Mouse (Mus musculus): Measurements from ENCODE around the gene Gm10721. TPM values are rescaled to one million over a fixed set of nuclear protein-coding genes. Genes with fewer than 3 reads are reported as not detected.
"Not testable (repeated sequence)": the region's sequence is repeated elsewhere in the genome, so short reads cannot be mapped to it uniquely, and the experiment has no call there.

Gene Gm10721
- polyA plus RNA-seq, 1 experiment from 2014 or later, result not detected

GRCm38 (mm10) chr9:3036577-3036976 lies 23.6 kb downstream of the Gm10721 start, which contains the start of gene Gm10715:
Gm10715 (plus strand) TSS chr9:3036877.
- not testable (repeated sequence) for H3K36me3 ChIP-seq (ENCODE audit: control insufficient read depth, insufficient read depth, low read length); H3K27ac ChIP-seq (ENCODE audit: low read length); ATAC-seq (ENCODE audit: insufficient read depth, low FRiP score); H3K9ac ChIP-seq (ENCODE audit: low read length); H3K4me2 ChIP-seq (ENCODE audit: low read depth, low read length); H3K9me3 ChIP-seq (replicated peaks; ENCODE audit: control insufficient read depth, low read length); H3K4me1 ChIP-seq (ENCODE audit: control insufficient read depth, insufficient read depth, low read length); H3K4me3 ChIP-seq (replicated peaks; ENCODE audit: low read length); H3K27me3 ChIP-seq (ENCODE audit: control insufficient read depth, insufficient read depth, low read length)
- 72% methylated on average over 6 of the region's 8 CpGs for WGBS

- H3K27ac ChIP-seq (ENCODE audit: low read length); H3K9ac ChIP-seq (ENCODE audit: low read length); H3K4me3 ChIP-seq (replicated peaks; ENCODE audit: low read length); H3K27me3 ChIP-seq (ENCODE audit: control insufficient read depth, insufficient read depth, low read length); H3K4me1 ChIP-seq (ENCODE audit: control insufficient read depth, insufficient read depth, low read length); ATAC-seq (ENCODE audit: insufficient read depth, low FRiP score); H3K36me3 ChIP-seq (ENCODE audit: control insufficient read depth, insufficient read depth, low read length); H3K9me3 ChIP-seq (replicated peaks; ENCODE audit: control insufficient read depth, low read length); H3K4me2 ChIP-seq (ENCODE audit: low read depth, low read length): not testable (repeated sequence)
- WGBS, result 57% methylated on average over 4 of the region's 4 CpGs
These were observed 25.2 kb downstream of the Gm10721 start for GRCm38 (mm10) chr9:3038161-3038560.

Small RNA genes lying within 50 kb of the gene (microRNA-seq; reads per million reads assigned to microRNA genes)
- gene Mir101c, result not detected

Other genes starting within 250 kb of the Gm10721 start
- gene Gm10722, start 12.2 kb upstream of the Gm10721 start, polyA plus RNA-seq (2015; fragmentation: Nextera tagmentation; extraction: Ambion mirVana), result not detected in 2 replicates
- gene Gm11168, start 9.8 kb upstream of the Gm10721 start, polyA plus RNA-seq (2015; fragmentation: Nextera tagmentation; extraction: Ambion mirVana), result not detected in 2 replicates
- not detected in 2 replicates for gene Gm10720, start 2.5 kb downstream of the Gm10721 start, polyA plus RNA-seq (2015; fragmentation: Nextera tagmentation; extraction: Ambion mirVana)
- gene Gm10719, start 4.3 kb downstream of the Gm10721 start, polyA plus RNA-seq (2015; fragmentation: Nextera tagmentation; extraction: Ambion mirVana), result not detected in 2 replicates
- 0.32 TPM in 1 of 2 replicates, not detected in the other for gene Gm10718, start 10.4 kb downstream of the Gm10721 start, polyA plus RNA-seq (2015; fragmentation: Nextera tagmentation; extraction: Ambion mirVana)
- gene Gm10717, start 12.3 kb downstream of the Gm10721 start, polyA plus RNA-seq (2015; fragmentation: Nextera tagmentation; extraction: Ambion mirVana), result not detected in 2 replicates
- gene Gm17535, start 21.5 kb downstream of the Gm10721 start, polyA plus RNA-seq (2015; fragmentation: Nextera tagmentation; extraction: Ambion mirVana), result not detected in 2 replicates
- not detected in 2 replicates for gene Gm10715, start 23.7 kb downstream of the Gm10721 start, polyA plus RNA-seq (2015; fragmentation: Nextera tagmentation; extraction: Ambion mirVana)